Mouse (Mus musculus): Measurements from ENCODE around the gene Foxd1. TPM values are rescaled to one million over a fixed set of nuclear protein-coding genes. Genes with fewer than 3 reads are reported as not detected.
A peak's percentile ranks its signal among the peaks of the same experiment; 100 is the strongest.

The Foxd1 gene
- polyA plus RNA-seq, 2 experiments: 0.32 to 0.89 TPM

DNA sequence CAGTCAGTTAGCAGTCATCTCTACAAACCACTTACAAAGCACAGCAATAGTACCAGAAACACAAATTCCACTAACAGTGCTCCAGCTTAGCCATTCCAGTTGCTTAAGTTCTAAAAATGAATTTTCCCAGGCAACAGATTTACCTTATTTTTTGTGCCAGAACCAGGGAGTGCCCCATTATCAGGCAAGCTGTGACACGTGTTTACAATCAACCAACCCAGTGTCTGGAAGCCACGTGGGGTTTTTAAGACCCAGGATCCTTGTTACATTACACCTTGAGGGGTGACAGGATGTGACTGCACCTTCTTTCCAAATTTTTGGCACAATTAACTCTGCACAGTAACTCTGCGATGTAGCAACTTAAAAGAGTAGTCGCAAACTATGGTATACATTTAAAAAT, 45.3 kb upstream of the Foxd1 start:
- Histone ChIP-seq H3K4me1 (ENCODE audit: control insufficient read depth, insufficient read depth, low read length) (no peaks in the 10 kb centered on the region; the same call in 1 of the 2 replicates), H3K9ac (ENCODE audit: low read depth, low read length, severe bottlenecking) (no peak overlapping the region), H3K4me3 (replicated peaks; ENCODE audit: low read length) (no peak overlapping the region), H3K36me3 (ENCODE audit: control insufficient read depth, insufficient read depth, low read length) (peaks cover 60% of the 10 kb centered on the region), H3K27ac (replicated peaks; ENCODE audit: low read depth, low read length) (no peak overlapping the region), H3K9me3 (ENCODE audit: control insufficient read depth, low read length) (no peaks in the 10 kb centered on the region), H3K27me3 (ENCODE audit: control insufficient read depth, insufficient read depth, low read length) (no peaks in the 10 kb centered on the region), H3K4me2 (replicated peaks; ENCODE audit: low read depth, low read length, severe bottlenecking) (no peak overlapping the region)
- 35% methylated on average over 4 of the region's 4 CpGs for WGBS
- ATAC-seq (ENCODE audit: low FRiP score, low read depth) (no peak), DNase-seq (ENCODE audit: low spot score) (no peak)
- TF ChIP-seq POLR2A (IDR thresholded peaks at IDR 0.05; ENCODE audit: borderline replicate concordance, extremely low read depth, insufficient read depth, insufficient read length): no peak

DNA sequence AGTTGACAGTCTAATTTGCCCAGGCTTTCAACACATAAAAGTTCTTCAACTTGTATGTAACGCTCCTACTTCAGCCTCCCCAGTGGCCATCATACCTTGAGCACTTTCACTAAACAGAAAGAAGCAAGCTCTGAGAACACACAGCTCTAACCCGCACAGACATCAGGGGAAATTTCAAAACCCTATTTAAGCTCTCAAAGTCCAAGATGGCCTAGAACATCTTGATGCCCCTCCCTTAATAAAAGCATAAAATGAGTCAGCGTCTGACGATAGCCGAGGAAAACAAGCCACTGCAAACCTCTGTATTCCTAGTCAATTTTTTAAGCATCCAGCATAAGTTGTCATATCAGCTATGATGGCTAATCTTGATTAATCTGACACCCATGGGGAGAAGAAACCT, 42.4 kb upstream of the Foxd1 start:
- no peak overlapping the region for H3K4me3 ChIP-seq (replicated peaks; ENCODE audit: low read length)
- no peaks in the 10 kb centered on the region for H3K27me3 ChIP-seq (ENCODE audit: control insufficient read depth, insufficient read depth, low read length)
- peaks cover 69% of the 10 kb centered on the region for H3K36me3 ChIP-seq (ENCODE audit: control insufficient read depth, insufficient read depth, low read length)
- TF ChIP-seq POLR2A (IDR thresholded peaks at IDR 0.05; ENCODE audit: borderline replicate concordance, extremely low read depth, insufficient read depth, insufficient read length): no peak
- H3K4me1 ChIP-seq (ENCODE audit: control insufficient read depth, insufficient read depth, low read length): peaks cover 11% of the 10 kb centered on the region
- WGBS: 87% methylated on average over 5 of the region's 5 CpGs
- no peak overlapping the region for H3K9ac ChIP-seq (ENCODE audit: low read depth, low read length, severe bottlenecking)
- no peak overlapping the region for H3K4me2 ChIP-seq (replicated peaks; ENCODE audit: low read depth, low read length, severe bottlenecking)
- ATAC-seq (ENCODE audit: low FRiP score, low read depth) (no peak), DNase-seq (ENCODE audit: low spot score) (no peak)
- H3K27ac ChIP-seq (replicated peaks; ENCODE audit: low read depth, low read length): no peak overlapping the region
- no peaks in the 10 kb centered on the region for H3K9me3 ChIP-seq (ENCODE audit: control insufficient read depth, low read length)

DNA sequence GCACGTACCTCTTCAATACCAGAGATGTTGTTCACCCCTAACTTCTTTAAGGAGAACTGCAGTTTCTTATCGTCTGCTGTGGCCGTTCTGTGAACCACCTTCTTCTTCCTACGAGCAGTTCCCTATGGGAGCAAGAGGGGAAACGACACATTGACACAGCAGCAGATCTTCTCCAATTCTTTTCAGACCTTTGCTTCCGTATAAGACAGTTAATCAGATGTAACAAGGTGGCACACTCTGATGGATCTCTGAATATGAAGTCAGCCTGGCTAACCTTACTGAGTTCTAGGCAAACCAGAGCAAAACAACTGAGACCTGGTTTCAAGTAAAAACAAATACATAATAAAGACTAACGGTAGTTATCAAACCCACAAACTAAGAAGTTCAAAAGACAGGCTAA, 40.4 kb upstream of the Foxd1 start:
- H3K27me3 ChIP-seq (ENCODE audit: control insufficient read depth, insufficient read depth, low read length): no peaks in the 10 kb centered on the region
- DNase-seq (ENCODE audit: low spot score) (no peak), ATAC-seq (ENCODE audit: low FRiP score, low read depth) (no peak)
- TF ChIP-seq POLR2A (IDR thresholded peaks at IDR 0.05; ENCODE audit: borderline replicate concordance, extremely low read depth, insufficient read depth, insufficient read length): no peak
- peaks cover 11% of the 10 kb centered on the region for H3K4me1 ChIP-seq (ENCODE audit: control insufficient read depth, insufficient read depth, low read length)
- H3K27ac ChIP-seq (replicated peaks; ENCODE audit: low read depth, low read length): no peak overlapping the region
- no peak overlapping the region for H3K9ac ChIP-seq (ENCODE audit: low read depth, low read length, severe bottlenecking)
- no peak overlapping the region for H3K4me3 ChIP-seq (replicated peaks; ENCODE audit: low read length)
- 82% methylated on average over 7 of the region's 7 CpGs for WGBS
- peaks cover 56% of the 10 kb centered on the region for H3K36me3 ChIP-seq (ENCODE audit: control insufficient read depth, insufficient read depth, low read length)
- H3K9me3 ChIP-seq (ENCODE audit: control insufficient read depth, low read length): no peaks in the 10 kb centered on the region
- no peak overlapping the region for H3K4me2 ChIP-seq (replicated peaks; ENCODE audit: low read depth, low read length, severe bottlenecking)

DNA sequence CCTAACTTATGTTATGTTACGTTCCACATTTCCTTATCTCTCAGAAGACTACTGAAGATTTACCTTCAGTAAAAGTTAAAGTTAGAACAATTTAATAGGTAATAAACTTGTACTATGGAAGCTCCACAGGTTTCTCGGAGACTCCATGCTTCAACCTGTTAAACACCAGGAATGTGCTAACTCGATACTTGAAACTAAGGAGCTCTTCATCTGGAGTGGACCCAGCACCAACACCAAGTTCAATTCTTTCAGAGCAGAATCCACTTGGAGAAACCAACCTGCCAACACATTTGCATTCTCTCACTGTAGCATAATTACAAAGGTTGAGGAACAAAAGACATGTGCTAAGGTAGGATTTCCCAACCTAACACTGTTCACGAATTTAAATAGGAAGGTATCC, 38.9 kb upstream of the Foxd1 start:
- Histone ChIP-seq H3K4me1 (ENCODE audit: control insufficient read depth, insufficient read depth, low read length) (peaks cover 11% of the 10 kb centered on the region), H3K9me3 (ENCODE audit: control insufficient read depth, low read length) (no peaks in the 10 kb centered on the region), H3K4me2 (replicated peaks; ENCODE audit: low read depth, low read length, severe bottlenecking) (peak overlapping the region; percentile 79), H3K9ac (ENCODE audit: low read depth, low read length, severe bottlenecking) (no peak overlapping the region), H3K27me3 (ENCODE audit: control insufficient read depth, insufficient read depth, low read length) (no peaks in the 10 kb centered on the region), H3K4me3 (replicated peaks; ENCODE audit: low read length) (peak overlapping the region; percentile 99), H3K36me3 (ENCODE audit: control insufficient read depth, insufficient read depth, low read length) (peaks cover 44% of the 10 kb centered on the region), H3K27ac (replicated peaks; ENCODE audit: low read depth, low read length) (no peak overlapping the region)
- DNase-seq (ENCODE audit: low spot score): no peak
- 57% methylated on average over 4 of the region's 4 CpGs for WGBS
- no peak for TF ChIP-seq POLR2A (IDR thresholded peaks at IDR 0.05; ENCODE audit: borderline replicate concordance, extremely low read depth, insufficient read depth, insufficient read length)
- ATAC-seq (ENCODE audit: low FRiP score, low read depth): no peak

DNA sequence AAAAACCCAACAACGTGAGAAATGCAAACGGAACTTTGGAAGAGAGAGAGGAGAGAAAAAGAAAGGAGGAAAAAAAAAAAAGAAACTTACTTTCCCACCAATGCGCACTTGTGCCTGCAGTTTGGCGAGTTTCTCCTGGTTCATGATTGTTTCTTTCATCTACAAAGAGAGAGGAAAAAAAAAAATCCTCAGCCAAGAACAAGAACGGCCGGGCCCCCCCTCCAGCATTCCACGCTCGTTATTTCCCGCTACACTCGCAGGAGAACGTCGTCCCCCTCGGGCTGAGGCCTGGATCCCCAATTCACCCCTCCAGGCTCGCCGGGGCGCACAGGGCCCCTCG, 37.9 kb upstream of the Foxd1 start:
- H3K9ac ChIP-seq (ENCODE audit: low read depth, low read length, severe bottlenecking): peak overlapping the region; percentile 98
- H3K36me3 ChIP-seq (ENCODE audit: control insufficient read depth, insufficient read depth, low read length): peaks cover 34% of the 10 kb centered on the region
- DNase-seq (ENCODE audit: low spot score) (peak; percentile 20), ATAC-seq (ENCODE audit: low FRiP score, low read depth) (no peak)
- H3K4me2 ChIP-seq (replicated peaks; ENCODE audit: low read depth, low read length, severe bottlenecking): peak overlapping the region; percentile 79
- H3K4me1 ChIP-seq (ENCODE audit: control insufficient read depth, insufficient read depth, low read length): peaks cover 11% of the 10 kb centered on the region
- no peaks in the 10 kb centered on the region for H3K27me3 ChIP-seq (ENCODE audit: control insufficient read depth, insufficient read depth, low read length)
- TF ChIP-seq POLR2A (IDR thresholded peaks at IDR 0.05; ENCODE audit: borderline replicate concordance, extremely low read depth, insufficient read depth, insufficient read length): no peak
- under 1% methylated on average over 16 of the region's 17 CpGs for WGBS
- H3K27ac ChIP-seq (replicated peaks; ENCODE audit: low read depth, low read length): peak overlapping the region; percentile 95
- no peaks in the 10 kb centered on the region for H3K9me3 ChIP-seq (ENCODE audit: control insufficient read depth, low read length)
- peak overlapping the region; percentile 99 for H3K4me3 ChIP-seq (replicated peaks; ENCODE audit: low read length)
